Mouse (Mus musculus) midbrain, embryonic 15.5 days (tissue): ENCODE data around the gene Shox2. TPM values are rescaled to one million over a fixed set of nuclear protein-coding genes. Genes with fewer than 3 reads are reported as not detected.

Experiments
- ATAC-seq: fragments of 200-750 bp; cut with Nextera tagmentation; replicated peaks from 2 replicates; pipeline ENCODE4 v1.8.0; 2017; ENCODE audit warnings: moderate TSS enrichment
- H3K27ac ChIP-seq: fragments of 300-500 bp; sonication (generic); 2 replicates; pipeline ENCODE4 v1.5.1; 2015; ENCODE audit warnings: mild to moderate bottlenecking, inconsistent platforms
- H3K27me3 ChIP-seq: fragments of 300-500 bp; sonication (generic); replicated peaks from 2 replicates; pipeline ENCODE4 v1.6.1; 2015; ENCODE audit warnings: inconsistent platforms
- H3K36me3 ChIP-seq: fragments of 300-500 bp; sonication (generic); replicated peaks from 2 replicates; pipeline ENCODE4 v1.6.1; 2015; ENCODE audit warnings: inconsistent platforms
- H3K4me1 ChIP-seq: fragments of 300-500 bp; sonication (generic); 2 replicates; pipeline ENCODE4 v1.6.1; 2015; ENCODE audit warnings: inconsistent platforms
- H3K4me2 ChIP-seq: fragments of 300-500 bp; sonication (generic); 2 replicates; pipeline ENCODE4 v1.6.1; 2015; ENCODE audit warnings: inconsistent platforms, mild to moderate bottlenecking, moderate library complexity
- H3K4me3 ChIP-seq: fragments of 300-500 bp; sonication (generic); 2 replicates; pipeline ENCODE4 v1.5.1; 2015; ENCODE audit warnings: mild to moderate bottlenecking, inconsistent platforms
- H3K9ac ChIP-seq: fragments of 300-500 bp; sonication (generic); 2 replicates; pipeline ENCODE4 v1.6.1; 2015; ENCODE audit warnings: mild to moderate bottlenecking, inconsistent platforms
- H3K9me3 ChIP-seq: fragments of 300-500 bp; sonication (generic); 2 replicates; pipeline ENCODE4 v1.6.1; 2016; ENCODE audit warnings: inconsistent platforms
- WGBS: fragments of 180-500 bp; shearing (Covaris S2); methylation state at CpG from one replicate; pipeline ENCODE4 v1.1.7; 2015; ENCODE audit warnings: mixed read lengths; 5-methylcytosine and 5-hydroxymethylcytosine counted together
- polyA plus RNA-seq: library from polyadenylated mRNA; unstranded; fragments of >200 nt; fragmentation: Nextera tagmentation; extraction: Ambion mirVana; gene quantifications from 2 replicates; pipeline ENCODE4 v1.2.1, GENCODE M21; 2015

Gene Shox2
- polyA plus RNA-seq, result 56.1 and 58.6 TPM in 2 replicates

- H3K27ac ChIP-seq, result peak within 1 kb of the TSS; percentile 84
- H3K27me3 ChIP-seq, result no peaks in the 10 kb centered on the region; the same call in 1 of the 2 replicates
- H3K4me2 ChIP-seq, result peak within 1 kb of the TSS; percentile 61
- peak within 1 kb of the TSS; percentile 48 for H3K4me3 ChIP-seq
- peaks cover 38% of the 10 kb centered on the region for H3K4me1 ChIP-seq
- H3K9me3 ChIP-seq, result no peaks in the 10 kb centered on the region
- H3K9ac ChIP-seq, result peak within 1 kb of the TSS; percentile 63
- WGBS, result 0% methylated on average over 13 of the region's 15 CpGs
- ATAC-seq, result peak; percentile 31; the same call in 1 of the 2 replicates
- H3K36me3 ChIP-seq, result no peaks in the 10 kb centered on the region
Observed at GRCm38 (mm10) chr3:66981706-66982105, at the start of gene Shox2. Gene Shox2 (minus strand): TSS chr3:66981771.

DNA sequence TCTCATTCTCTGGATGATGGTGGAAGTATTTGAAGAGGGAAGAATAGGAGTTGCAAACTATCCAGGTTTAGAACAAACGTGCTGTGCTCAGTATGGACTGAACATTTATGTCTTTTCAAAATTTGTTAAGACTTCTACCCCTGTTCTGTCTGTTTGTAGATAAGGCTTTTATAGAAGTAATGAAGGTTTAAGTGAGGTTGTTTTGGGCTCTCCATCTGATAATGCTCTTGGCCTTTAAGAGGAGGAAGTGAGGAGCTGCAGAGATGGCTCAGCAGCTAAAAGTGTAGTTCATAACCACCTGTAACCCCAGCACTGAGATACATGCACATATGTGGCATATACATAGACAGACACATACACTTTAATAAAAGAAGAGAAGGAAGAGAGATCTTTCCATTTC is 15.2 kb upstream of the Shox2 start:
- H3K4me3 ChIP-seq, result no peak overlapping the region
- ATAC-seq, result no peak
- 98% methylated on average over 1 of the region's 1 CpGs for WGBS
- H3K4me2 ChIP-seq, result no peak overlapping the region
- no peaks in the 10 kb centered on the region for H3K27me3 ChIP-seq
- H3K27ac ChIP-seq, result no peak overlapping the region
- H3K36me3 ChIP-seq, result peaks cover 14% of the 10 kb centered on the region; the same call in 1 of the 2 replicates
- no peak overlapping the region for H3K9ac ChIP-seq
- H3K4me1 ChIP-seq, result no peaks in the 10 kb centered on the region
- no peaks in the 10 kb centered on the region for H3K9me3 ChIP-seq

- Histone ChIP-seq H3K27ac (no peak overlapping the region), H3K4me3 (peak overlapping the region; percentile 90), H3K36me3 (no peaks in the 10 kb centered on the region), H3K9me3 (no peaks in the 10 kb centered on the region), H3K9ac (peak overlapping the region; percentile 84), H3K27me3 (no peaks in the 10 kb centered on the region; the same call in 1 of the 2 replicates), H3K4me1 (peaks cover 21% of the 10 kb centered on the region), H3K4me2 (peak overlapping the region; percentile 70)
- no peak for ATAC-seq
- WGBS, result 10% methylated on average over 1 of the region's 1 CpGs
Observed at GRCm38 (mm10) chr3:66986287-66986560, 4.7 kb upstream of the Shox2 start.

GRCm38 (mm10) chr3:66985539-66986286 is 4.1 kb upstream of the Shox2 start:
- peak overlapping the region; percentile 82 for H3K27ac ChIP-seq
- H3K36me3 ChIP-seq, result no peaks in the 10 kb centered on the region
- peak overlapping the region; percentile 90 for H3K4me3 ChIP-seq
- peak; percentile 96 for ATAC-seq
- WGBS, result under 1% methylated on average over 60 of the region's 60 CpGs
- H3K4me1 ChIP-seq, result peaks cover 26% of the 10 kb centered on the region
- no peaks in the 10 kb centered on the region; the same call in 1 of the 2 replicates for H3K27me3 ChIP-seq
- no peaks in the 10 kb centered on the region for H3K9me3 ChIP-seq
- peak overlapping the region; percentile 84 for H3K9ac ChIP-seq
- H3K4me2 ChIP-seq, result peak overlapping the region; percentile 70

GRCm38 (mm10) chr3:66983481-66983880 is 1.9 kb upstream of the Shox2 start:
- H3K9ac ChIP-seq, result no peak overlapping the region
- H3K36me3 ChIP-seq, result no peaks in the 10 kb centered on the region
- H3K4me1 ChIP-seq, result peaks cover 35% of the 10 kb centered on the region
- H3K27ac ChIP-seq, result no peak overlapping the region
- H3K27me3 ChIP-seq, result no peaks in the 10 kb centered on the region; the same call in 1 of the 2 replicates
- 11% methylated on average over 3 of the region's 3 CpGs for WGBS
- H3K4me2 ChIP-seq, result no peak overlapping the region
- H3K9me3 ChIP-seq, result no peaks in the 10 kb centered on the region
- no peak overlapping the region for H3K4me3 ChIP-seq
- ATAC-seq, result no peak

DNA sequence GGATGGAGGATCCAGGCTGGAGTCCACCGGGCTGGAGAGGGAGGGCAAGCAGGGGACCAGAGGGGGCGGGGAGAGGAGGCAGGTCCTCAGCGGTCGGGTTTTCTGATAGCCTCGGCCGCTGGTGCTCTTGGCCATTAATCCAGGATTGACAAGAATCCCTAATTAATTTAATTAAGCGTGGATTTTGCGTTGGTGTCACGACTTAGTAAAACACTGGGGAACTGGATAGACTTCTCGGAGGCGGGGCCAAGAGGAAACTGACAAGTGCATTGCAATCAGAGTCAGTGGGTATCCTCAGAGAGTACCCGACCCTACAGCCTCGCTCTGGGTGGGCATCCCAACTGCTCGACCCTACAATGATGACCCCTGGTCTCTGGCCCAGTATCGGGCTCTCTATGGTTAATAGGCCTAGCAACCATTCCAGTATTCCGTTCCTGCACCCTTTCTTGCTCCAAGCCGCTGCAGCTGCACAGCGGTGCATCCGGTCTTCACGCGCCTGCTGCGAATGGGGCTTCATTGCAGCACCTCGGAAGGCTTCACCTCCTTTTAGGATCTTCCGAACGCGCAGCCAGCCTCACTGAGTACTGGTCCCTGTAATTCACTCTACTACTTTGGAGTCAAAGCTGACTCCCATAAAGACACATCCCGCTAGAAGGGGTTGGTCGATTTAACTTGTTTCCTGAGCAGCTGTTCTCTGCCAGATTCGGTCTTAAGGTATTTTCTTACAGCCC is 775 bp upstream of the Shox2 start:
- ATAC-seq, result peak; percentile 10
- under 1% methylated on average over 29 of the region's 29 CpGs for WGBS
- H3K36me3 ChIP-seq, result no peaks in the 10 kb centered on the region
- H3K4me1 ChIP-seq, result peaks cover 39% of the 10 kb centered on the region
- no peaks in the 10 kb centered on the region; the same call in 1 of the 2 replicates for H3K27me3 ChIP-seq
- peak overlapping the region; percentile 42 for H3K9ac ChIP-seq
- no peaks in the 10 kb centered on the region for H3K9me3 ChIP-seq
- peak overlapping the region; percentile 48 for H3K4me3 ChIP-seq
- peak overlapping the region; percentile 84 for H3K27ac ChIP-seq
- peak overlapping the region; percentile 61 for H3K4me2 ChIP-seq

- H3K9me3 ChIP-seq, result no peaks in the 10 kb centered on the region
- peaks cover 33% of the 10 kb centered on the region for H3K4me1 ChIP-seq
- H3K27ac ChIP-seq, result peak within 1 kb of the TSS; percentile 84
- peak; percentile 12; the same call in 1 of the 2 replicates for ATAC-seq
- peak within 1 kb of the TSS; percentile 48 for H3K4me3 ChIP-seq
- H3K9ac ChIP-seq, result peak within 1 kb of the TSS; percentile 63
- H3K36me3 ChIP-seq, result no peaks in the 10 kb centered on the region
- H3K4me2 ChIP-seq, result peak within 1 kb of the TSS; percentile 61
- H3K27me3 ChIP-seq, result no peaks in the 10 kb centered on the region; the same call in 1 of the 2 replicates
- under 1% methylated on average over 57 of the region's 62 CpGs for WGBS
Observed at GRCm38 (mm10) chr3:66981101-66981661, 390 bp downstream of the Shox2 start, which contains the start of gene Rsrc1. Gene Rsrc1 (plus strand): TSS chr3:66981390.

DNA sequence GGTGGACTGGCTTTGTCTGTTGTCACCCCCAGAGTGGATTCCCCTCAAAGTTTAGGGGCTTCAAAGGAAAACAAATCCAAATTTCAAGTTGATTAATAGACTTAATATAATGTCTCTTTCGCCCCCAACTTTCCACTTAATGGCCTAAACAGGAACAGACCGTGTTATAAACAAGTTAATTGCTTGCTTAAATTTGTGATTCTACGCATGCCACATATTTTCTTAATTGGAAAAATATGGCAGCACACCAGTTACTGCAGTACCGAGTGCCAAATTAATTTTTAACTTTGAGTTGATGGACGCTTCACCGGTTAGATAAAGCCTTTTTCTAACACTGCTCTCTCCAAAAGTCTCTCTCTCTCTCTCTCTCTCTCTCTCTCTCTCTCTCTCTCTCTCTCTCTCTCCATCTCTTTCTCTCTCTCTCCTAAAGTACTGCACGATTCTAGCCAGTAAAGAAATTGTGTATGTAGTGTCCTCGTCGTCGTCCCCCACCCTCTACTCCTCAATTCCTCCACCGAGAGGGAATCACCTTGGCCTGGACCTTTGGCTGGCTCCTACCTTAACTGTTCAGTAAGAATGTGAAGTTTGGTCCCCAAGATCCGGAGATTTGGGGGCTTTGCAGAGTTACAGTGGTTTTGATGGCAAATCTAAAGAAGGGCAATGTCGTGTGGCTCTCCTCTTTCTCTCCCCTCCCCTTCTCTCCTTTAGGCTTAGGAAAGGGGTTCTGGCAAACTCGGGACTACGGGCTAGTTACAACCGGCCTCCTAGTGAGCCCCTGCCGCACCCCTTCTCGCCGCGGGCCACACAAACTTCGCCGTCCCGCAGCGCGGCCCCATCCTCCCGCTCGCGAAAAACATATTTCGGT is 1.2 kb downstream of the Shox2 start:
- 2% methylated on average over 29 of the region's 29 CpGs for WGBS
- Histone ChIP-seq H3K36me3 (no peaks in the 10 kb centered on the region), H3K27me3 (peaks cover under 1% of the 10 kb centered on the region; the same call in 1 of the 2 replicates), H3K9ac (peak overlapping the region; percentile 63), H3K4me3 (peak overlapping the region; percentile 48), H3K9me3 (no peaks in the 10 kb centered on the region), H3K4me2 (peak overlapping the region; percentile 61), H3K27ac (peak overlapping the region; percentile 84), H3K4me1 (peaks cover 30% of the 10 kb centered on the region)
- ATAC-seq, result no peak

- no peaks in the 10 kb centered on the region for H3K9me3 ChIP-seq
Observed at GRCm38 (mm10) chr3:66979491-66979890, 2.1 kb downstream of the Shox2 start.

GRCm38 (mm10) chr3:66978457-66979381 is 2.9 kb downstream of the Shox2 start:
- peak overlapping the region; percentile 21 for H3K9ac ChIP-seq
- H3K27me3 ChIP-seq, result peaks cover 11% of the 10 kb centered on the region
- no peaks in the 10 kb centered on the region for H3K36me3 ChIP-seq
- H3K9me3 ChIP-seq, result no peaks in the 10 kb centered on the region
- H3K4me1 ChIP-seq, result peaks cover 31% of the 10 kb centered on the region
- peak overlapping the region; percentile 61 for H3K4me2 ChIP-seq
- H3K4me3 ChIP-seq, result peak overlapping the region; percentile 48
- no peak for ATAC-seq
- H3K27ac ChIP-seq, result peak overlapping the region; percentile 71
- WGBS, result under 1% methylated on average over 45 of the region's 45 CpGs

More at GRCm38 (mm10) chr3:66979491-66979890, 2.1 kb downstream of the Shox2 start:
- ATAC-seq, result no peak
- H3K4me1 ChIP-seq, result peaks cover 28% of the 10 kb centered on the region
- no peak overlapping the region for H3K9ac ChIP-seq
- peak overlapping the region; percentile 61 for H3K4me2 ChIP-seq
- H3K27me3 ChIP-seq, result peaks cover 6% of the 10 kb centered on the region
- 2% methylated on average over 9 of the region's 9 CpGs for WGBS
- H3K36me3 ChIP-seq, result no peaks in the 10 kb centered on the region
- H3K27ac ChIP-seq, result peak overlapping the region; percentile 71
- H3K4me3 ChIP-seq, result peak overlapping the region; percentile 48
